Mouse (Mus musculus) neural tube, embryonic 10.5 days (tissue): ENCODE data around the gene Galnt18.

Experiments used
- DNase-seq: peaks from one replicate; pipeline ENCODE4 v3.0.0-alpha.2; 2017; ENCODE audit warnings: low spot score; ENCODE audit errors: extremely low spot score

Galnt18 gene

DNA sequence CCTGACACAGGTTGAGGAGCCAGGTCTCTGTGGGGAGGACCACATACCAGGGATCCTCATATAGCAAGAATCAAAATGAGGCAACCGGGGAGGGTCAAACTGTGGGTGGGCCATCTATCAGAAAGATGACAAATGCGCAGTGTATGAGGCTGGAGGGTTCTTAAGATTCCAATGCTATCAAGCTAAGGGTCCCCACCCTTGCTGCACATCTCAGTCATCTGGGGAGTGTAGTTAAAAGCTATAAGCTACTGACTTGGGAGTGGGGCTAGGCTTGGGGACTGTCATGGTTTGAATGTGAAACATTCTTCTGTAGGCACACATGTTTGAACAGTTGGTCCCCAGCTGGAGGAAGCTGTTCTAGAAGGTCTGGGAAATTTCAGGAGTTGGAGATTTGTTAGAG, 288.2 kb downstream of the Galnt18 start:
- DNase-seq: no peak

- no peak for DNase-seq
Observed at GRCm38 (mm10) chr7:111486811-111487333, 292.9 kb downstream of the Galnt18 start.

GRCm38 (mm10) chr7:111483896-111484295, 295.9 kb downstream of the Galnt18 start:
- no peak for DNase-seq

- DNase-seq: no peak
Observed at GRCm38 (mm10) chr7:111483321-111483720, 296.5 kb downstream of the Galnt18 start.

DNA sequence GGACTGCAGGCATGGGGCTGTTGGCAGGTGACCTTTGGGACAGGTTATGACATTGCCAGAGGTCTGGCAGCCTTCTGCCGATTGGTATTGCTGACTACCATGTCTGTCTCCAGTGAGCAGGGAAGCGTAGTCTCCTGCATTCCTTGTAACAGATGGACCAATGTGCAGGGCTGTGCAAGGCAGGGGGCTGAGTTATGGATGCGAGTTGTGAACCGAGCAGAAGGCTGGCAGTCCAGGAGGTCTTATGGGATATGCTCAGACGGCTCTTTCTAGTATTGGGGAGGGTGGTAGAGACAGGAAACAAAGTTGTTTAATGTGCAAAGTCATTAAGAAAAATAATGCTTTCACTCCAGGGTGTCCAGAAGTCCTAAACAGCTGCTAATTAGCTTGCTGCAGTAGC, 312.1 kb downstream of the Galnt18 start:
- DNase-seq: no peak

DNA sequence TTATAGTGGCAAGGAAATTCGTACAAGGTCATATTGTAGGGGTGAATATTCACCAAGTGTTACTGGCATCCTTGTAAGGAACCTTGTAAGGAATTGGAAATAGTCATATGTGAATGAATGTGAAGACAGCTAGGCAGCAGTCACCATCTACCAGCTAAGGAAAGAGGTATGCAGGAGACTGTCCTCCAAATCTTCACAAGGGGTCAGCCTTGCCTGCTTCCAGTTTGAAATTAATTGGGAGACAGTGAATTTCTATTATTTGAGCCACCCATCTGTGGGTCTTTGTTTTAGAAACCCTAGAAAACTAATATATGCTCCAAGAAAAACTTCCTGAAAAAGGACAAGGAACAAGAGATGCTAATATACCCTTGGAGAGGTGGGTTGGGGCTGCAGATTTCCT, 313.1 kb downstream of the Galnt18 start:
- no peak for DNase-seq

DNA sequence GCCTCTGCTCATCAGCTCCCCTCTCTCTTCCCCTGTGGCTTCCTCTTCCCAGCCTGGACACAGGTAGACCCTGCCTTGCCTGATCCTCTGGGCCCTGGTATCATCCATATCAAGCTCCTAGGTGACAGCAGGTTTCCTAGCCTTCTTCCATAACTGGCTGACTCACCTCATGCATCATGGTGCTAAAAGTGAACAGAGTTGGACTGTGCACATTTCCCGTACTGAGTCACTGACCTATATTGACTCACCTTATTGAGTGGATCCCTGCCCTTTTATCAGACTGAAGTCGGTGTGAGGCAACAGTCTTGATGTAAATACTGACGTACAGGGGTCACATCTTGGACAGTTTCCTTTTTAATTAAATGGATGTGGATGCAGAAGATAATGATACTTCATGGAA, 313.7 kb downstream of the Galnt18 start:
- no peak for DNase-seq

DNA sequence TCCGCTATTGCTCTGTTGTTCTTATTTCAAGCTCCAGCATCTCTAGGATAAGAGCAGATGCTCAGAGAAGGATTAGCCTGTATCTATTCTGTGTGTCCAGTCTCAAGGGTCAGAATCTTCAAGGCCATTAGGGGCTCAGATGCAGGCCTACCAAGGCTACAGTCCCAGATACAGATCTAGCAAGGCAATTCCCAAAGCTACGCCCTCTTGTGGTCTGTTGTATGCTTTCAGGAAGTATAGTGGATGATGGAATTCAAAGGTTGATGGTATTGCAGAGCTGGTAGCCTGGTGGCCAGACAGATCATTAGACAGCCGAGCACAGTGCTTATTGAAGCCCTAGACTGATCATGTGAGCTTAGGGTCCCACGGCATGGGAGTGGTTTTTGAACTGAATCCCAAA, 320.1 kb downstream of the Galnt18 start:
- no peak for DNase-seq

GRCm38 (mm10) chr7:111456007-111456406, 323.8 kb downstream of the Galnt18 start:
- DNase-seq: no peak

GRCm38 (mm10) chr7:111455541-111455940, 324.2 kb downstream of the Galnt18 start:
- DNase-seq: no peak

DNA sequence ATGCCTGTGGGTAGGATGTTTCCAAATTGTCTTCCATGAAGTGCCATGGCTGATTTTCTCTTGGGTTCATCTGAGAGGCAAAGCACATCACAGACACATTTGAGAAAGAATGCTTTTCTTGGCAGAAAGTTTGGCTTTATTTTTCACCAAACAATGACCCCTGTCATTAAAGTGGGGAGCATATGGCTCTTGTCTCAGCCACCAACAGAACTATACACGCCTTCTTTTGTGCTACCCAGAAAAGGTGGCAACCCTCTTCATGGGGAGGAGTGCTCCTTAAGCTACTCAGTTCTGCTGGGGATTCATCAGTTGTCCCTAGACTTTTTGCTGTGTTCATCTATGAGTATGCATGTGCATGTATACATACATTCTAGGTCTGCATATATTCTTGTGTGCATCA, 327.8 kb downstream of the Galnt18 start:
- no peak for DNase-seq

GRCm38 (mm10) chr7:111450286-111451095, 329.3 kb downstream of the Galnt18 start:
- DNase-seq: no peak

DNA sequence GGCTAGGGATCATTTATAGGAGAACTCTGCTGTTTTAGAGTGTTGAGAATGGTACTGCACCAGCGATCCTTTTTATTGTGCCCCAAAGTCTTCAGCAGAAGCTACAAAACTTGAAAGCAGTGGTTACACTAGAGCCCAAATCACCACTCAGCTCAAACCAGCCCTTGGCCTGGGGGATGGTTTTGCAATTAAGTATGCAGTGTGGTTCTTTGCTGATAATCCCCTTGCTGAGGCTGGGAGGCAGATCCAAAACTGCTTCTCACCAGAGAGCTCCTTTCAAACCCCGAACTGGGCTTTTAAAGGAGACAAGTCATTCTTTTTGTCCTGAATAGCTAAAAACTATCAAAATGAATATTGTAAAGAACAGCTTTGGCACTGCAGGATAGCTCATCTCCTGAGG, 346.6 kb downstream of the Galnt18 start:
- DNase-seq: no peak

DNA sequence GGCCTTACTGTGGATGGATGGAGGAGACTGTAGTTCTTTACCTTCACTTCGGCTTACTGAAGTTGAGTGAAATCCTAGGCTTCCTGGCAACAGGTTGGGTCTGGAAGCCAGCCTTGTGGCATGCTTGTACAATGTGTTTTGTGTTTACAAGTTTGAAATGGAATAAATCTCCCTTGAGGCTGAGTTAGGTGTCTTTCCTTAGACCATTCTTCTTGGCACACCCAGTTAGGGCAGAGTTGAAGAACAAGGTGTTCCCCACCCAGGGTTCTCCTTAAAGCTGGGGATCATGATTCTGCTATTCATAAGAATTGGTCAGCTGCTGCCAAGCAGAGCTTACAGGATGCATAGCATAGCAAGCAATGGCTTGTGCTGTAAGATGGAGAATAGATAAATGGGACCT, 352.4 kb downstream of the Galnt18 start:
- DNase-seq: no peak
